Comparison of ENCODE assay signal across 9 mouse cellular contexts in genomic region chr17:83288143-83288492, GRCm38 (mm10).
DNase-seq lines count a peak whose midpoint lies in the region; ATAC-seq and TF ChIP-seq lines count a peak whose summit lies in the region.
"Had no signal": no experiment of that assay in that cellular context is flagged by ENCODE, and none has a peak within 500 bp of the region (broad histone marks: within the 10 kb centered on the region; RNA-seq: fewer than 3 reads in every experiment).

No protein-coding gene starts in this region.

- 0 out of 2 replicates have a peak, but pooled peaks have one; percentile 7 for TF ChIP-seq CTCF in lung, postnatal 0 days (IDR thresholded peaks at IDR 0.05)
- no peak for TF ChIP-seq CTCF in gastrocnemius, adult 2 months (IDR thresholded peaks at IDR 0.05)

- no peak overlapping the region for H3K4me3 ChIP-seq in lung, postnatal 0 days (ENCODE audit: low read depth, low read length)
- H3K4me3 ChIP-seq in gastrocnemius, adult 2 months: peak overlapping the region; percentile 50
- no peak overlapping the region for H3K4me3 ChIP-seq in hindbrain, embryonic 14.5 days (replicated peaks; ENCODE audit: low read length)
- no peak overlapping the region for H3K4me3 ChIP-seq in midbrain, embryonic 13.5 days (replicated peaks)

- no peak overlapping the region for H3K9ac ChIP-seq in lung, postnatal 0 days (replicated peaks; ENCODE audit: low read depth)
- H3K9ac ChIP-seq in hindbrain, embryonic 14.5 days: peak overlapping the region; percentile 39; the same call in 1 of the 2 replicates
- 0 out of 2 replicates have a peak overlapping the region, but pooled peaks have one; percentile 14 for H3K9ac ChIP-seq in midbrain, embryonic 13.5 days (replicated peaks)

- no peaks in the 10 kb centered on the region for H3K36me3 ChIP-seq in lung, postnatal 0 days (ENCODE audit: insufficient read depth, low read length)
- H3K36me3 ChIP-seq in hindbrain, embryonic 14.5 days (replicated peaks; ENCODE audit: control insufficient read depth, insufficient read depth): no peaks in the 10 kb centered on the region
- no peaks in the 10 kb centered on the region for H3K36me3 ChIP-seq in midbrain, embryonic 13.5 days

- no peak; the same call in 1 of the 2 replicates for ATAC-seq in lung, postnatal 0 days
- peak; percentile 64 for ATAC-seq in hindbrain, embryonic 14.5 days (ENCODE audit: low FRiP score)
- peak; percentile 85 for ATAC-seq in midbrain, embryonic 13.5 days
- ATAC-seq: Patski had no signal

- no peak overlapping the region for H3K27ac ChIP-seq in lung, postnatal 0 days (ENCODE audit: low read length)
- peak overlapping the region; percentile 35; the same call in 1 of the 2 replicates for H3K27ac ChIP-seq in gastrocnemius, adult 2 months
- H3K27ac ChIP-seq in hindbrain, embryonic 14.5 days: peak overlapping the region; percentile 70
- peak overlapping the region; percentile 71 for H3K27ac ChIP-seq in midbrain, embryonic 13.5 days

- intact Hi-C loops in gastrocnemius, adult 2 months (cut with DNase I): no loop called here

- H3K27me3 ChIP-seq in lung, postnatal 0 days (replicated peaks; ENCODE audit: insufficient read depth, low read length): no peaks in the 10 kb centered on the region
- H3K27me3 ChIP-seq in hindbrain, embryonic 14.5 days (ENCODE audit: control insufficient read depth, insufficient read depth, low read length): no peaks in the 10 kb centered on the region
- H3K27me3 ChIP-seq in midbrain, embryonic 13.5 days: peaks cover 3% of the 10 kb centered on the region; the same call in 1 of the 2 replicates
- H3K27me3 ChIP-seq: Patski had no signal

- no peaks in the 10 kb centered on the region for H3K4me1 ChIP-seq in lung, postnatal 0 days (ENCODE audit: insufficient read depth, low read depth, low read length)
- peaks cover 12% of the 10 kb centered on the region for H3K4me1 ChIP-seq in hindbrain, embryonic 14.5 days (replicated peaks; ENCODE audit: control insufficient read depth, insufficient read depth, low read length)
- peaks cover 12% of the 10 kb centered on the region for H3K4me1 ChIP-seq in midbrain, embryonic 13.5 days (replicated peaks)

- no peak for TF ChIP-seq EP300 in lung, postnatal 0 days (IDR thresholded peaks at IDR 0.05)

- 0 out of 2 replicates have a peak overlapping the region, but pooled peaks have one; percentile 11 for H3K4me2 ChIP-seq in lung, postnatal 0 days (replicated peaks; ENCODE audit: low read depth, low read length)
- peak overlapping the region; percentile 21; the same call in 1 of the 2 replicates for H3K4me2 ChIP-seq in hindbrain, embryonic 14.5 days (replicated peaks)
- H3K4me2 ChIP-seq in midbrain, embryonic 13.5 days (replicated peaks): no peak overlapping the region

- no peak for DNase-seq in lung, postnatal 0 days (ENCODE audit: low spot score)
- DNase-seq in lung, postnatal 25 days (ENCODE audit: low spot score): no peak
- peak; percentile 75 for DNase-seq in gastrocnemius, adult 2 months
- DNase-seq in hindbrain, embryonic 14.5 days (ENCODE audit: low spot score): peak; percentile 60
- no peak for DNase-seq in ovary, adult 18-20 months (ENCODE audit: low spot score)
- no peak for DNase-seq in layer of hippocampus, adult 9-10 months (ENCODE audit: low spot score)
- DNase-seq in cerebellum, postnatal 4 days (ENCODE audit: low spot score in 2 of 2): no peak

- no peaks in the 10 kb centered on the region for H3K9me3 ChIP-seq in lung, postnatal 0 days (ENCODE audit: low read length)
- H3K9me3 ChIP-seq in hindbrain, embryonic 14.5 days (ENCODE audit: control insufficient read depth, low read length): no peaks in the 10 kb centered on the region
- H3K9me3 ChIP-seq in midbrain, embryonic 13.5 days: no peaks in the 10 kb centered on the region

- WGBS in lung, postnatal 0 days: 27% methylated on average over 7 of the region's 7 CpGs
- WGBS in hindbrain, embryonic 14.5 days: 21% methylated on average over 7 of the region's 7 CpGs
- 19% methylated on average over 7 of the region's 7 CpGs for WGBS in midbrain, embryonic 13.5 days

Comparison
In these comparisons a context has a peak if more than half of its experiments do, and no peak if none do; other contexts are left out.
1. DNase-seq: peak in gastrocnemius, adult 2 months (single experiment) and hindbrain, embryonic 14.5 days (single experiment); none in lung, postnatal 0 days (single experiment), lung, postnatal 25 days (single experiment), ovary, adult 18-20 months (single experiment), layer of hippocampus, adult 9-10 months (single experiment) and cerebellum, postnatal 4 days (0 of 2).